Mouse (Mus musculus) megakaryocyte-erythroid progenitor cell, adult 5 weeks (primary cell): ENCODE measurements around the gene Gm15114. TPM values are rescaled to one million over a fixed set of nuclear protein-coding genes. Genes with fewer than 3 reads are reported as not detected.

Experiments used
- polyA plus RNA-seq: library from polyadenylated mRNA; stranded (reverse); fragments of >175 nt; gene quantifications from 2 replicates; pipeline ENCODE4 v1.2.3, GENCODE M21; 2012

Gm15114 gene
- polyA plus RNA-seq, result not detected in 2 replicates

GRCm38 (mm10) chrX:148488649-148489048, at the start of gene Gm15114:
Gene Gm15114 (plus strand): TSS chrX:148488949.

Other genes starting within 250 kb of the Gm15114 start
- 0.03 TPM in 1 of 2 replicates, not detected in the other for gene Gm8334, start 126.2 kb downstream of the Gm15114 start, polyA plus RNA-seq
- not detected in 2 replicates for gene Gm15127, start 174.6 kb downstream of the Gm15114 start, polyA plus RNA-seq